Mouse (Mus musculus) kidney, embryonic 16.5 days (tissue): ENCODE measurements at regions not wholly inside any gene's neighbourhood (a gene's known extent, or its start where the extent isn't known, plus 50 kb on each side); places are given as distances from the start of the nearest gene placed in this dataset.

ENCODE experiments used
- ATAC-seq: fragments of 200-750 bp; cut with Nextera tagmentation; 2 replicates; pipeline ENCODE4 v1.8.0; 2017; ENCODE audit warnings: moderate TSS enrichment; ENCODE audit not compliant: low FRiP score, low TSS enrichment
- H3K27ac ChIP-seq: fragments of 300-500 bp; sonication (generic); 2 replicates; pipeline ENCODE4 v1.5.1; 2014; ENCODE audit warnings: low read length
- H3K27me3 ChIP-seq: fragments of 300-500 bp; sonication (generic); 2 replicates; pipeline ENCODE4 v1.6.1; 2014; ENCODE audit warnings: low read length, control low read depth, mixed read lengths; ENCODE audit not compliant: insufficient read depth
- H3K36me3 ChIP-seq: fragments of 300-500 bp; sonication (generic); 2 replicates; pipeline ENCODE4 v1.6.1; 2014; ENCODE audit warnings: low read length, control low read depth, mixed read lengths; ENCODE audit not compliant: insufficient read depth
- H3K4me1 ChIP-seq: fragments of 300-500 bp; sonication (generic); 2 replicates; pipeline ENCODE4 v1.6.1; 2014; ENCODE audit warnings: low read length, control low read depth, mixed read lengths; ENCODE audit not compliant: insufficient read depth
- H3K4me2 ChIP-seq: fragments of 300-500 bp; sonication (generic); replicated peaks from 2 replicates; pipeline ENCODE4 v1.6.1; 2014; ENCODE audit warnings: low read depth, low read length
- H3K4me3 ChIP-seq: fragments of 300-500 bp; sonication (generic); 2 replicates; pipeline ENCODE4 v1.5.1; 2014; ENCODE audit warnings: mild to moderate bottlenecking, low read length
- H3K9ac ChIP-seq: fragments of 300-500 bp; sonication (generic); replicated peaks from 2 replicates; pipeline ENCODE4 v1.6.1; 2014; ENCODE audit warnings: low read length
- H3K9me3 ChIP-seq: fragments of 300-500 bp; sonication (generic); 2 replicates; pipeline ENCODE4 v1.6.1; 2016; ENCODE audit warnings: low read length, control low read depth
- WGBS: fragments of 180-500 bp; shearing (Covaris S2); extraction: QIAGEN DNeasy Blood & Tissue Kit; methylation state at CpG from one replicate; pipeline ENCODE4 v1.1.7; 2014; 5-methylcytosine and 5-hydroxymethylcytosine counted together

GRCm38 (mm10) chr3:147999330-147999953 lies 990.9 kb downstream of the Adgrl2 start:
- 0 out of 2 replicates have a peak, but pooled peaks cover 3% of the 10 kb centered on the region for H3K4me1 ChIP-seq
- no peak overlapping the region for H3K9ac ChIP-seq
- no peak overlapping the region for H3K27ac ChIP-seq
- 49% methylated on average over 15 of the region's 15 CpGs for WGBS
- ATAC-seq: no peak
- peak overlapping the region; percentile 33 for H3K4me2 ChIP-seq
- no peaks in the 10 kb centered on the region for H3K9me3 ChIP-seq
- no peaks in the 10 kb centered on the region for H3K36me3 ChIP-seq
- no peak overlapping the region for H3K4me3 ChIP-seq
- no peaks in the 10 kb centered on the region for H3K27me3 ChIP-seq

- no peak overlapping the region for H3K27ac ChIP-seq
- H3K9ac ChIP-seq: no peak overlapping the region
- WGBS: 23% methylated on average over 9 of the region's 9 CpGs
- H3K4me2 ChIP-seq: no peak overlapping the region
- no peaks in the 10 kb centered on the region for H3K27me3 ChIP-seq
- H3K4me1 ChIP-seq: no peaks in the 10 kb centered on the region
- H3K4me3 ChIP-seq: no peak overlapping the region
- peak; percentile 75; the same call in 1 of the 2 replicates for ATAC-seq
- no peaks in the 10 kb centered on the region for H3K36me3 ChIP-seq
- no peaks in the 10 kb centered on the region for H3K9me3 ChIP-seq
These were observed 998.6 kb downstream of the Adgrl2 start for GRCm38 (mm10) chr3:147991738-147992137.

GRCm38 (mm10) chr3:147990831-147991230 lies 999.5 kb downstream of the Adgrl2 start:
- no peak overlapping the region for H3K9ac ChIP-seq
- WGBS: 29% methylated on average over 10 of the region's 10 CpGs
- no peaks in the 10 kb centered on the region for H3K27me3 ChIP-seq
- H3K4me2 ChIP-seq: peak overlapping the region; percentile 35
- H3K27ac ChIP-seq: no peak overlapping the region
- peak overlapping the region; percentile 4; the same call in 1 of the 2 replicates for H3K4me3 ChIP-seq
- no peaks in the 10 kb centered on the region for H3K36me3 ChIP-seq
- H3K9me3 ChIP-seq: no peaks in the 10 kb centered on the region
- no peaks in the 10 kb centered on the region for H3K4me1 ChIP-seq
- no peak for ATAC-seq

- Histone ChIP-seq H3K4me2 (no peak overlapping the region), H3K27ac (no peak overlapping the region), H3K9ac (no peak overlapping the region), H3K27me3 (no peaks in the 10 kb centered on the region), H3K36me3 (no peaks in the 10 kb centered on the region), H3K9me3 (no peaks in the 10 kb centered on the region), H3K4me3 (no peak overlapping the region), H3K4me1 (no peaks in the 10 kb centered on the region)
- ATAC-seq: no peak
- WGBS: 70% methylated on average over 5 of the region's 5 CpGs
These were observed 1007.5 kb downstream of the Adgrl2 start for GRCm38 (mm10) chr3:147982831-147983230.

GRCm38 (mm10) chr3:147981621-147982020 lies 1008.7 kb downstream of the Adgrl2 start:
- Histone ChIP-seq H3K36me3 (no peaks in the 10 kb centered on the region), H3K27ac (no peak overlapping the region), H3K4me1 (no peaks in the 10 kb centered on the region), H3K9ac (no peak overlapping the region), H3K4me3 (no peak overlapping the region), H3K4me2 (no peak overlapping the region), H3K27me3 (no peaks in the 10 kb centered on the region), H3K9me3 (no peaks in the 10 kb centered on the region)
- ATAC-seq: no peak
- WGBS: 59% methylated on average over 4 of the region's 4 CpGs

GRCm38 (mm10) chr3:147976579-147976978 lies 1013.8 kb downstream of the Adgrl2 start:
- no peak overlapping the region for H3K27ac ChIP-seq
- H3K4me2 ChIP-seq: no peak overlapping the region
- no peak overlapping the region for H3K9ac ChIP-seq
- no peaks in the 10 kb centered on the region for H3K36me3 ChIP-seq
- H3K4me1 ChIP-seq: no peaks in the 10 kb centered on the region
- ATAC-seq: no peak
- 99% methylated on average over 3 of the region's 3 CpGs for WGBS
- no peaks in the 10 kb centered on the region for H3K27me3 ChIP-seq
- no peaks in the 10 kb centered on the region for H3K9me3 ChIP-seq
- no peak overlapping the region for H3K4me3 ChIP-seq

GRCm38 (mm10) chr3:147976069-147976468 lies 1014.3 kb downstream of the Adgrl2 start:
- H3K4me3 ChIP-seq: no peak overlapping the region

GRCm38 (mm10) chr3:147975500-147975899 lies 1014.9 kb downstream of the Adgrl2 start:
- ATAC-seq: no peak
- H3K27ac ChIP-seq: no peak overlapping the region

More at GRCm38 (mm10) chr3:147976069-147976468, 1014.3 kb downstream of the Adgrl2 start:
- 84% methylated on average over 6 of the region's 6 CpGs for WGBS
- Histone ChIP-seq H3K9me3 (no peaks in the 10 kb centered on the region), H3K27me3 (no peaks in the 10 kb centered on the region), H3K4me2 (no peak overlapping the region), H3K27ac (no peak overlapping the region), H3K4me1 (no peaks in the 10 kb centered on the region), H3K9ac (no peak overlapping the region), H3K36me3 (no peaks in the 10 kb centered on the region)
- no peak for ATAC-seq

GRCm38 (mm10) chr3:147974515-147974914 lies 1015.8 kb downstream of the Adgrl2 start:
- no peaks in the 10 kb centered on the region for H3K27me3 ChIP-seq
- ATAC-seq: no peak
- no peaks in the 10 kb centered on the region for H3K36me3 ChIP-seq
- no peak overlapping the region for H3K4me2 ChIP-seq
- no peak overlapping the region for H3K9ac ChIP-seq
- no peak overlapping the region for H3K4me3 ChIP-seq
- no peaks in the 10 kb centered on the region for H3K9me3 ChIP-seq
- H3K4me1 ChIP-seq: no peaks in the 10 kb centered on the region
- 78% methylated on average over 8 of the region's 8 CpGs for WGBS
- no peak overlapping the region for H3K27ac ChIP-seq

More at GRCm38 (mm10) chr3:147975500-147975899, 1014.9 kb downstream of the Adgrl2 start:
- Histone ChIP-seq H3K4me2 (no peak overlapping the region), H3K4me3 (no peak overlapping the region), H3K9ac (no peak overlapping the region), H3K36me3 (no peaks in the 10 kb centered on the region), H3K27me3 (no peaks in the 10 kb centered on the region), H3K9me3 (no peaks in the 10 kb centered on the region), H3K4me1 (no peaks in the 10 kb centered on the region)
- 89% methylated on average over 10 of the region's 10 CpGs for WGBS

- Histone ChIP-seq H3K27ac (no peak overlapping the region), H3K9me3 (no peaks in the 10 kb centered on the region), H3K4me2 (no peak overlapping the region), H3K4me3 (no peak overlapping the region), H3K4me1 (no peaks in the 10 kb centered on the region), H3K27me3 (no peaks in the 10 kb centered on the region), H3K9ac (no peak overlapping the region), H3K36me3 (no peaks in the 10 kb centered on the region)
- WGBS: 90% methylated on average over 11 of the region's 11 CpGs
- ATAC-seq: no peak
These were observed 1022.1 kb downstream of the Adgrl2 start for GRCm38 (mm10) chr3:147968271-147968670.
